Mouse (Mus musculus) lung, adult 2 months (tissue): Measurements from ENCODE around the gene Sel1l.

ENCODE experiments used
- CTCF ChIP-seq: fragments of 200-500 bp; IDR thresholded peaks from 2 replicates; pipeline ENCODE4 v1.5.1; 2011; ENCODE audit warnings: mild to moderate bottlenecking, low read length, control low read depth; ENCODE audit not compliant: insufficient read depth
- POLR2A ChIP-seq: fragments of 200-500 bp; IDR thresholded peaks from 2 replicates; pipeline ENCODE4 v1.6.1; 2011; ENCODE audit warnings: low read depth, mild to moderate bottlenecking, control low read depth, low read length, borderline replicate concordance; ENCODE audit errors: extremely low read depth

- no peak for TF ChIP-seq POLR2A
- TF ChIP-seq CTCF = no peak
Observed at GRCm38 (mm10) chr12:91878056-91878911, 29.3 kb upstream of the Sel1l start.
